Mouse (Mus musculus): ENCODE results near the gene Lpar1. TPM values are rescaled to one million over a fixed set of nuclear protein-coding genes. Genes with fewer than 3 reads are reported as not detected.
A peak's percentile ranks its signal among the peaks of the same experiment; 100 is the strongest.

Lpar1 gene
- total RNA-seq, 1 experiment: 44.2 TPM

DNA sequence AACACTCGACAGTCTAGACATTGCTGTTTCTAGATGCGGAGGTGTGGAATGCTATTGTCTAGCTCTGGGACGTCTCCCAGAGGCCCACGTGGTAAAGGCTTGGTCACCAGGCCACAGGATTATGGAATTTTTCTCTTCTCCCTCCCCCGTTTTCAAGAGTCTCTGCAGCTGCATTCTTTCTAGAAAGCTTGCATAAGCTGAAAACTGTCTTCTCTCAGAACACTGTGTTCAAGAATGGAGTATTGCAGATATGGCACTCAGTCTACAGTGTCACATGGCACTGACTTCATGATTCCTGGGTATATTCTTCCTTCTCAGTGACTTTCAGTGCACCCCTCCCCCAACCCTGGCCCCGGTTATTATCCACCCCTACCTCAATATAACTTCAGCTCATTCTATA is 107.9 kb downstream of the Lpar1 start:
- in situ Hi-C loops (cut with MboI; ENCODE audit: low sequenced_read_pairs in 2 of 2, unreplicated experiment in 2 of 2): no loop called here
- DNase-seq (ENCODE audit: low read depth, low spot score): no peak
- Histone ChIP-seq H3K36me3 (ENCODE audit: control insufficient read depth, insufficient read depth, low read length, poor library complexity, severe bottlenecking) (no peaks in the 10 kb centered on the region), H3K9ac (ENCODE audit: insufficient read depth, low read depth, low read length, poor library complexity, severe bottlenecking) (no peak overlapping the region), H3K9me3 (ENCODE audit: control insufficient read depth, insufficient read depth, low read depth, low read length) (no peaks in the 10 kb centered on the region), H3K4me3 (ENCODE audit: insufficient read depth in 1 of 2, low read depth in 1 of 2, low read length in 2 of 2, poor library complexity in 1 of 2, severe bottlenecking in 1 of 2) (no peak overlapping the region), H3K4me1 (ENCODE audit: control insufficient read depth in 2 of 2, insufficient read depth in 2 of 2, low read length in 2 of 2, poor library complexity in 1 of 2) (no peaks in the 10 kb centered on the region), H3K27ac (ENCODE audit: insufficient read depth, low read depth, low read length, poor library complexity, severe bottlenecking) (no peak overlapping the region)
- TF ChIP-seq ZC3H11A (IDR thresholded peaks at IDR 0.05; ENCODE audit: borderline replicate concordance, low read depth, low read length) (no peak), HCFC1 (IDR thresholded peaks at IDR 0.05; ENCODE audit: borderline replicate concordance, insufficient read depth, low read length) (no peak), MAFK (IDR thresholded peaks at IDR 0.05; ENCODE audit: insufficient read depth, low read depth, low read length) (no peak), ZNF384 (IDR thresholded peaks at IDR 0.05; ENCODE audit: low read depth, low read length) (no peak), CHD2 (IDR thresholded peaks at IDR 0.05; ENCODE audit: low read depth, low read length) (no peak)

DNA sequence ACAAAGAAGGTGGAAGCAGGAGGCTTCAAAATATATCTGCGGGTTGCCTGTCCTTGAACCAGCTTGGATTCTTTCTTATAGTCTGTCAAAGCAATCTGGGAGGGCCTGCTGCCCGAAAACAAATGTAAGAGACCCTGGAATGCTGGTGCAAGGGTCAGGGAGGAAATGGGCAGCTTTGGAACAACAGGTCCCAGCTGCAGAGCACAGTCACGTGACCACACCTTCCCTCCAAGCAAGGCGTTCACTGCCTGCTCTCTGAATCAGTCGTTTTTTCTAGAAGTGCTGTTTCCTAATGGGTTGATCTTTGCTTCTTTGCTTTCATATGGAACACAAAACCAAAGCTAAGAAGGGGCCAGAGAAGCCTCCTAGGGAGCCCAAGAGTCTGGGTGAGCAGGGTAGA is 111.4 kb downstream of the Lpar1 start:
- Histone ChIP-seq H3K9me3 (ENCODE audit: control insufficient read depth, insufficient read depth, low read depth, low read length) (no peaks in the 10 kb centered on the region), H3K4me1 (ENCODE audit: control insufficient read depth in 2 of 2, insufficient read depth in 2 of 2, low read length in 2 of 2, poor library complexity in 1 of 2) (no peaks in the 10 kb centered on the region), H3K27ac (ENCODE audit: insufficient read depth, low read depth, low read length, poor library complexity, severe bottlenecking) (no peak overlapping the region; the same call in 1 of the 2 replicates), H3K9ac (ENCODE audit: insufficient read depth, low read depth, low read length, poor library complexity, severe bottlenecking) (no peak overlapping the region), H3K4me3 (ENCODE audit: insufficient read depth in 1 of 2, low read depth in 1 of 2, low read length in 2 of 2, poor library complexity in 1 of 2, severe bottlenecking in 1 of 2) (no peak overlapping the region), H3K36me3 (ENCODE audit: control insufficient read depth, insufficient read depth, low read length, poor library complexity, severe bottlenecking) (no peaks in the 10 kb centered on the region)
- TF ChIP-seq ZC3H11A (IDR thresholded peaks at IDR 0.05; ENCODE audit: borderline replicate concordance, low read depth, low read length) (no peak), ZNF384 (IDR thresholded peaks at IDR 0.05; ENCODE audit: low read depth, low read length) (no peak), CHD2 (IDR thresholded peaks at IDR 0.05; ENCODE audit: low read depth, low read length) (no peak), MAFK (IDR thresholded peaks at IDR 0.05; ENCODE audit: insufficient read depth, low read depth, low read length) (no peak), HCFC1 (IDR thresholded peaks at IDR 0.05; ENCODE audit: borderline replicate concordance, insufficient read depth, low read length) (no peak)
- in situ Hi-C loops (cut with MboI; ENCODE audit: low sequenced_read_pairs in 2 of 2, unreplicated experiment in 2 of 2): no loop called here
- DNase-seq (ENCODE audit: low read depth, low spot score): peak; percentile 12

DNA sequence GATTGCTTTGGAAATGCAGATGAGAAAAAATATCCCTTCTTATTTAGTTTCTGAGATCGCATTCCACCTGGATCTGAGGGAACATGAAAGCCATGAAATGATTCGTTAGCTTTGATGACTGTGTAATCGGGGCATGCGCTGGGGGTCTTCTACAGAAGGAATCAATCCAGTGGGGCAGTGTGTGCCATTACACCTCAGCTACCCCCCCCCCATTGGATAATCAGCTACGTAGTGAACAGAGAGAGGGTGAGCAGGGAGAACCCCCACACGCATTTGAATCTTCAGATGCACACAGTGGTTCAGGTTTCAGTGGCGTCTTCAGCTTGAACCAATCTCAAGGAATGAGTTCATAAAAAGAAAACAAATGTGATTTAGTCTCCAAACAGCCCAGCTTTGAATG is 115.0 kb downstream of the Lpar1 start:
- H3K36me3 ChIP-seq (ENCODE audit: control insufficient read depth, insufficient read depth, low read length, poor library complexity, severe bottlenecking): no peaks in the 10 kb centered on the region
- no peak overlapping the region for H3K4me3 ChIP-seq (ENCODE audit: insufficient read depth in 1 of 2, low read depth in 1 of 2, low read length in 2 of 2, poor library complexity in 1 of 2, severe bottlenecking in 1 of 2)
- DNase-seq (ENCODE audit: low read depth, low spot score): no peak
- H3K9me3 ChIP-seq (ENCODE audit: control insufficient read depth, insufficient read depth, low read depth, low read length): no peaks in the 10 kb centered on the region
- no peak for TF ChIP-seq HCFC1 (IDR thresholded peaks at IDR 0.05; ENCODE audit: borderline replicate concordance, insufficient read depth, low read length)
- no peak for TF ChIP-seq ZNF384 (IDR thresholded peaks at IDR 0.05; ENCODE audit: low read depth, low read length)
- TF ChIP-seq ZC3H11A (IDR thresholded peaks at IDR 0.05; ENCODE audit: borderline replicate concordance, low read depth, low read length): no peak
- TF ChIP-seq MAFK (IDR thresholded peaks at IDR 0.05; ENCODE audit: insufficient read depth, low read depth, low read length): no peak
- no peak for TF ChIP-seq CHD2 (IDR thresholded peaks at IDR 0.05; ENCODE audit: low read depth, low read length)
- no peak overlapping the region for H3K9ac ChIP-seq (ENCODE audit: insufficient read depth, low read depth, low read length, poor library complexity, severe bottlenecking)
- in situ Hi-C loops (cut with MboI; ENCODE audit: low sequenced_read_pairs in 2 of 2, unreplicated experiment in 2 of 2): no loop called here
- no peak overlapping the region for H3K27ac ChIP-seq (ENCODE audit: insufficient read depth, low read depth, low read length, poor library complexity, severe bottlenecking)
- no peaks in the 10 kb centered on the region for H3K4me1 ChIP-seq (ENCODE audit: control insufficient read depth in 2 of 2, insufficient read depth in 2 of 2, low read length in 2 of 2, poor library complexity in 1 of 2)

DNA sequence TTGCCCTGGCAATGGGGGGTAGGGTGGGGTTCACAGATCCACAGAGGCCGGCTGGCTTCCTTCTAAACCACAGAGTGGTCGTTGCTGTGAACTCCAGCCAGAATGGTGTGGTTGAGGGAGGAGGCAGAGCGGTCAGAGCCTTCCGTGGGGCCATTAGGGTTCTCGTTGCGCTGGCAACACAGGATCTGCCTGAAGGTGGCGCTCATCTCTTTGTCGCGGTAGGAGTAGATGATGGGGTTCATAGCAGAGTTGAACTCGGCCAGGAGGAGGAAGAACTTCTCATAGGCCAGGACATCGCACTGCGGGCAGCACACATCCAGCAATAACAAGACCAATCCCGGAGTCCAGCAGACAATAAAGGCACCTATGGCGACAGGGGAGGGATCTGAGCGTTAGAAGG is 116.4 kb downstream of the Lpar1 start:
- H3K4me1 ChIP-seq (ENCODE audit: control insufficient read depth in 2 of 2, insufficient read depth in 2 of 2, low read length in 2 of 2, poor library complexity in 1 of 2): no peaks in the 10 kb centered on the region
- no peak overlapping the region for H3K27ac ChIP-seq (ENCODE audit: insufficient read depth, low read depth, low read length, poor library complexity, severe bottlenecking)
- H3K9ac ChIP-seq (ENCODE audit: insufficient read depth, low read depth, low read length, poor library complexity, severe bottlenecking): no peak overlapping the region
- in situ Hi-C loops (cut with MboI; ENCODE audit: low sequenced_read_pairs in 2 of 2, unreplicated experiment in 2 of 2): no loop called here
- TF ChIP-seq ZC3H11A (IDR thresholded peaks at IDR 0.05; ENCODE audit: borderline replicate concordance, low read depth, low read length) (0 out of 2 replicates have a peak, but pooled peaks have one; percentile 14), MAFK (IDR thresholded peaks at IDR 0.05; ENCODE audit: insufficient read depth, low read depth, low read length) (no peak)
- no peaks in the 10 kb centered on the region for H3K36me3 ChIP-seq (ENCODE audit: control insufficient read depth, insufficient read depth, low read length, poor library complexity, severe bottlenecking)
- H3K9me3 ChIP-seq (ENCODE audit: control insufficient read depth, insufficient read depth, low read depth, low read length): no peaks in the 10 kb centered on the region
- H3K4me3 ChIP-seq (ENCODE audit: insufficient read depth in 1 of 2, low read depth in 1 of 2, low read length in 2 of 2, poor library complexity in 1 of 2, severe bottlenecking in 1 of 2): no peak overlapping the region
- DNase-seq (ENCODE audit: low read depth, low spot score): peak; percentile 39

DNA sequence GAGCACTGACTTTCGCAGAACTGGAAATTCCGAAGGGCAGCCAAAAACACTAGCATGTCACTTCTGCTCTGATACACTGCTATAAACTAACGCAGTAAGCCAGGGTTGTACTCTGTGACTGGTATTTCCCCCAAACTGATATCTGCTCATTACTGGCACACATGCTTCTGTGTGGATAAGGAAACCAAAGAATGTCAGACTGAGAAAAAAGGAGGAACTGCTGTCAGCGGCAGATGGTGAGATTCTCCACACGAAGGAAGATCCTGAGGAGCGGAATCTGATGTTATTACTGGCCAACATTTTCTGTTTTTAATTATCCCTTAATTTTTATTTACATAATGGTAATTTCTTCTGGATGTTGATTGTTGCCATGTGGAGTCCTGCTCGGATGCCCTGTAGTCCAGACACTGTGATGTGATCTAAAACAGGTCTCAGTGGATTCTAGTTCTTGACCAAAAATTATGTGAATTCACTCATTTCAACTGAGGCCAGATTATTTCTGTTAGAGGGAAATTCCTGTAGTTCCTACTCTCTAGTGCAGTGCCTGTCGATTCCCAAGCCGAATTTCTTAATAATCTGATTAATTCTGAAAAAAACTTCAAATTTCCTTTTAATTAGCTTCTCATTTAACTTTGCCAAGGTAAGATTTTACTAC is 130.3 kb downstream of the Lpar1 start:
- Histone ChIP-seq H3K36me3 (ENCODE audit: control insufficient read depth, insufficient read depth, low read length, poor library complexity, severe bottlenecking) (no peaks in the 10 kb centered on the region), H3K9ac (ENCODE audit: insufficient read depth, low read depth, low read length, poor library complexity, severe bottlenecking) (no peak overlapping the region), H3K27ac (ENCODE audit: insufficient read depth, low read depth, low read length, poor library complexity, severe bottlenecking) (no peak overlapping the region), H3K4me1 (ENCODE audit: control insufficient read depth in 2 of 2, insufficient read depth in 2 of 2, low read length in 2 of 2, poor library complexity in 1 of 2) (no peaks in the 10 kb centered on the region), H3K9me3 (ENCODE audit: control insufficient read depth, insufficient read depth, low read depth, low read length) (no peaks in the 10 kb centered on the region), H3K4me3 (ENCODE audit: insufficient read depth in 1 of 2, low read depth in 1 of 2, low read length in 2 of 2, poor library complexity in 1 of 2, severe bottlenecking in 1 of 2) (no peak overlapping the region)
- TF ChIP-seq ZC3H11A (IDR thresholded peaks at IDR 0.05; ENCODE audit: borderline replicate concordance, low read depth, low read length) (no peak), MAFK (IDR thresholded peaks at IDR 0.05; ENCODE audit: insufficient read depth, low read depth, low read length) (no peak), ZNF384 (IDR thresholded peaks at IDR 0.05; ENCODE audit: low read depth, low read length) (no peak), HCFC1 (IDR thresholded peaks at IDR 0.05; ENCODE audit: borderline replicate concordance, insufficient read depth, low read length) (no peak), CHD2 (IDR thresholded peaks at IDR 0.05; ENCODE audit: low read depth, low read length) (no peak)
- in situ Hi-C loops (cut with MboI; ENCODE audit: low sequenced_read_pairs in 2 of 2, unreplicated experiment in 2 of 2): loop anchor here in 1 of 2 experiments (25.0 kb wide), 1 partner anchor 339 kb away; no protein-coding TSS in a partner anchor
- no peak for DNase-seq (ENCODE audit: low read depth, low spot score)

Measured in ES-E14 (cell line).